Mouse (Mus musculus) hindbrain, postnatal 0 days (tissue): Measurements from ENCODE around the gene Rtn4rl1. TPM values are rescaled to one million over a fixed set of nuclear protein-coding genes. Genes with fewer than 3 reads are reported as not detected.

ENCODE experiments used
- ATAC-seq: fragments of 200-750 bp; cut with Nextera tagmentation; 2 replicates; pipeline ENCODE4 v1.8.0; 2017; ENCODE audit warnings: mild to moderate bottlenecking, moderate TSS enrichment, moderate library complexity
- DNase-seq: peaks from one replicate; pipeline ENCODE4 v3.0.0-alpha.2; 2015; ENCODE audit warnings: low spot score
- H3K27ac ChIP-seq: fragments of 300-500 bp; sonication (generic); 2 replicates; pipeline ENCODE4 v1.5.1; 2014; ENCODE audit warnings: mild to moderate bottlenecking
- H3K27me3 ChIP-seq: fragments of 300-500 bp; sonication (generic); 2 replicates; pipeline ENCODE4 v1.6.1; 2014; ENCODE audit warnings: low read length, mixed read lengths; ENCODE audit not compliant: insufficient read depth
- H3K36me3 ChIP-seq: fragments of 300-500 bp; sonication (generic); 2 replicates; pipeline ENCODE4 v1.6.1; 2014; ENCODE audit warnings: low read length, mixed read lengths; ENCODE audit not compliant: insufficient read depth
- H3K4me1 ChIP-seq: fragments of 300-500 bp; sonication (generic); 2 replicates; pipeline ENCODE4 v1.6.1; 2014; ENCODE audit warnings: antibody characterized with exemption, low read length, mixed read lengths; ENCODE audit not compliant: insufficient read depth
- H3K4me2 ChIP-seq: fragments of 300-500 bp; sonication (generic); 2 replicates; pipeline ENCODE4 v1.6.1; 2014; ENCODE audit warnings: low read depth, mild to moderate bottlenecking, low read length, moderate library complexity, mixed read lengths
- H3K4me3 ChIP-seq: fragments of 300-500 bp; sonication (generic); 2 replicates; pipeline ENCODE4 v1.5.1; 2014; ENCODE audit warnings: low read length
- H3K9ac ChIP-seq: fragments of 300-500 bp; sonication (generic); replicated peaks from 2 replicates; pipeline ENCODE4 v1.6.1; 2014; ENCODE audit warnings: mild to moderate bottlenecking, low read length, moderate library complexity, mixed read lengths
- H3K9me3 ChIP-seq: fragments of 300-500 bp; sonication (generic); 2 replicates; pipeline ENCODE4 v1.6.1; 2016; ENCODE audit warnings: low read length, mixed read lengths
- CTCF ChIP-seq: IDR thresholded peaks from 2 replicates; pipeline ENCODE4 v1.5.1; 2016; ENCODE audit warnings: antibody characterized with exemption, control low read depth, low read depth
- WGBS: fragments of 180-500 bp; shearing (Covaris S2); extraction: QIAGEN DNeasy Blood & Tissue Kit; methylation state at CpG from one replicate; pipeline ENCODE4 v1.1.7; 2014; 5-methylcytosine and 5-hydroxymethylcytosine counted together
- polyA plus RNA-seq: library from polyadenylated mRNA; unstranded; fragments of >200 nt; fragmentation: Nextera tagmentation; extraction: Ambion mirVana; gene quantifications from 2 replicates; pipeline ENCODE4 v1.2.1, GENCODE M21; 2015
- total RNA-seq: library from RNA; depleted of rRNA; stranded (reverse); fragments of >200 nt; gene quantifications from 2 replicates; pipeline ENCODE4 v1.2.3, GENCODE M21; 2014

The Rtn4rl1 gene
- total and polyA plus RNA-seq, 2 experiments from 2014 or later = 10.7 to 13.4 TPM

GRCm38 (mm10) chr11:75231756-75232155 is 38.2 kb downstream of the Rtn4rl1 start:
- WGBS = 16% methylated on average over 7 of the region's 7 CpGs
- no peak overlapping the region for H3K27ac ChIP-seq
- no peaks in the 10 kb centered on the region for H3K36me3 ChIP-seq
- peak; percentile 52; the same call in 1 of the 2 replicates for ATAC-seq
- H3K4me2 ChIP-seq = no peak overlapping the region
- no peak overlapping the region for H3K9ac ChIP-seq
- H3K27me3 ChIP-seq = no peaks in the 10 kb centered on the region
- H3K4me3 ChIP-seq = no peak overlapping the region
- peak; percentile 73 for DNase-seq
- TF ChIP-seq CTCF = peak; percentile 70
- 0 out of 2 replicates have a peak, but pooled peaks cover 7% of the 10 kb centered on the region for H3K4me1 ChIP-seq
- H3K9me3 ChIP-seq = no peaks in the 10 kb centered on the region

GRCm38 (mm10) chr11:75232434-75232833 is 38.9 kb downstream of the Rtn4rl1 start:
- TF ChIP-seq CTCF = no peak
- DNase-seq (no peak), ATAC-seq (no peak)
- WGBS = 61% methylated on average over 4 of the region's 4 CpGs
- H3K36me3 ChIP-seq = no peaks in the 10 kb centered on the region
- H3K27ac ChIP-seq = no peak overlapping the region
- no peak overlapping the region for H3K9ac ChIP-seq
- H3K27me3 ChIP-seq = no peaks in the 10 kb centered on the region
- no peaks in the 10 kb centered on the region for H3K9me3 ChIP-seq
- H3K4me3 ChIP-seq = no peak overlapping the region
- no peak overlapping the region for H3K4me2 ChIP-seq
- 0 out of 2 replicates have a peak, but pooled peaks cover 7% of the 10 kb centered on the region for H3K4me1 ChIP-seq

- peak overlapping the region; percentile 42 for H3K4me2 ChIP-seq
- DNase-seq = peak; percentile 77
These were observed 41.2 kb downstream of the Rtn4rl1 start for GRCm38 (mm10) chr11:75234745-75235144.

GRCm38 (mm10) chr11:75240158-75240934 is 46.8 kb downstream of the Rtn4rl1 start:
- Histone ChIP-seq H3K27ac (no peak overlapping the region), H3K9me3 (no peaks in the 10 kb centered on the region), H3K4me3 (no peak overlapping the region), H3K27me3 (no peaks in the 10 kb centered on the region), H3K36me3 (no peaks in the 10 kb centered on the region), H3K9ac (no peak overlapping the region), H3K4me2 (no peak overlapping the region), H3K4me1 (0 out of 2 replicates have a peak, but pooled peaks cover 2% of the 10 kb centered on the region)
- 51% methylated on average over 13 of the region's 13 CpGs for WGBS
- peak; percentile 57 for DNase-seq
- peak; percentile 57; the same call in 1 of the 2 replicates for ATAC-seq
- TF ChIP-seq CTCF = no peak; the same call in 1 of the 2 replicates

More at GRCm38 (mm10) chr11:75234745-75235144, 41.2 kb downstream of the Rtn4rl1 start:
- no peaks in the 10 kb centered on the region for H3K9me3 ChIP-seq
- H3K27me3 ChIP-seq = no peaks in the 10 kb centered on the region
- TF ChIP-seq CTCF = no peak
- H3K4me1 ChIP-seq = 0 out of 2 replicates have a peak, but pooled peaks cover 7% of the 10 kb centered on the region
- peak; percentile 66; the same call in 1 of the 2 replicates for ATAC-seq
- H3K27ac ChIP-seq = 0 out of 2 replicates have a peak overlapping the region, but pooled peaks have one; percentile 41
- H3K4me3 ChIP-seq = peak overlapping the region; percentile 3; the same call in 1 of the 2 replicates
- WGBS = 15% methylated on average over 16 of the region's 16 CpGs
- H3K9ac ChIP-seq = peak overlapping the region; percentile 24; the same call in 1 of the 2 replicates
- H3K36me3 ChIP-seq = no peaks in the 10 kb centered on the region

- ATAC-seq (no peak), DNase-seq (no peak)
- H3K9ac ChIP-seq = no peak overlapping the region
- no peaks in the 10 kb centered on the region for H3K27me3 ChIP-seq
- H3K4me3 ChIP-seq = no peak overlapping the region
- H3K4me1 ChIP-seq = 0 out of 2 replicates have a peak, but pooled peaks cover 7% of the 10 kb centered on the region
- no peak overlapping the region for H3K27ac ChIP-seq
- H3K9me3 ChIP-seq = no peaks in the 10 kb centered on the region
- no peak overlapping the region for H3K4me2 ChIP-seq
- TF ChIP-seq CTCF = no peak
- no peaks in the 10 kb centered on the region for H3K36me3 ChIP-seq
- 80% methylated on average over 9 of the region's 9 CpGs for WGBS
These were observed 49.2 kb downstream of the Rtn4rl1 start for GRCm38 (mm10) chr11:75242710-75243255.

- no peak overlapping the region for H3K4me3 ChIP-seq
- H3K27ac ChIP-seq = no peak overlapping the region
- H3K9ac ChIP-seq = no peak overlapping the region
- 0 out of 2 replicates have a peak, but pooled peaks cover 12% of the 10 kb centered on the region for H3K4me1 ChIP-seq
- 81% methylated on average over 11 of the region's 11 CpGs for WGBS
- TF ChIP-seq CTCF = no peak
- H3K9me3 ChIP-seq = no peaks in the 10 kb centered on the region
- no peaks in the 10 kb centered on the region for H3K27me3 ChIP-seq
- no peak overlapping the region for H3K4me2 ChIP-seq
- no peak for ATAC-seq
- no peak for DNase-seq
- no peaks in the 10 kb centered on the region for H3K36me3 ChIP-seq
These were observed 51.0 kb downstream of the Rtn4rl1 start for GRCm38 (mm10) chr11:75244368-75245275.
